Mouse (Mus musculus) E14TG2a.4 (cell line): ENCODE measurements around the gene Ddx41.

Experiments used
- CTCF ChIP-seq: conservative IDR thresholded peaks from 2 replicates; pipeline ENCODE4 v1.5.1; 2014; ENCODE audit warnings: low read length
- POU5F1 ChIP-seq: IDR thresholded peaks from 2 replicates; pipeline ENCODE4 v1.6.1; 2014; ENCODE audit warnings: low read length, borderline replicate concordance

GRCm38 (mm10) chr13:55516955-55517354, 19.5 kb downstream of the Ddx41 start:
- peak; percentile 93 for TF ChIP-seq CTCF
- no peak for TF ChIP-seq POU5F1
